Mouse (Mus musculus): ENCODE measurements around the gene Sell. TPM values are rescaled to one million over a fixed set of nuclear protein-coding genes. Genes with fewer than 3 reads are reported as not detected.

Gene Sell
- polyA plus RNA-seq, 1 experiment: 0.15 TPM

GRCm38 (mm10) chr1:164117869-164118268 is 56.1 kb downstream of the Sell start:
- Histone ChIP-seq H3K27ac (ENCODE audit: insufficient read depth, low read length) (no peak overlapping the region), H3K4me3 (ENCODE audit: insufficient read depth, low read length) (no peak overlapping the region), H3K4me1 (ENCODE audit: control insufficient read depth, insufficient read depth, low read length) (no peaks in the 10 kb centered on the region; the same call in 1 of the 2 replicates)
- TF ChIP-seq POLR2A (IDR thresholded peaks at IDR 0.05; ENCODE audit: extremely low read depth, insufficient read depth, low read length) (no peak), CTCF (IDR thresholded peaks at IDR 0.05; ENCODE audit: extremely low read depth, insufficient read depth, low read length) (no peak)

- TF ChIP-seq CTCF (IDR thresholded peaks at IDR 0.05; ENCODE audit: extremely low read depth, insufficient read depth, low read length): no peak
- TF ChIP-seq POLR2A (IDR thresholded peaks at IDR 0.05; ENCODE audit: extremely low read depth, insufficient read depth, low read length): no peak
- H3K4me3 ChIP-seq (ENCODE audit: insufficient read depth, low read length): no peak overlapping the region
- H3K4me1 ChIP-seq (ENCODE audit: control insufficient read depth, insufficient read depth, low read length): no peaks in the 10 kb centered on the region; the same call in 1 of the 2 replicates
- no peak overlapping the region for H3K27ac ChIP-seq (ENCODE audit: insufficient read depth, low read length)
Observed at GRCm38 (mm10) chr1:164119892-164120776, 58.4 kb downstream of the Sell start.

GRCm38 (mm10) chr1:164120777-164121158 is 59.0 kb downstream of the Sell start:
- TF ChIP-seq CTCF (IDR thresholded peaks at IDR 0.05; ENCODE audit: extremely low read depth, insufficient read depth, low read length) (no peak), POLR2A (IDR thresholded peaks at IDR 0.05; ENCODE audit: extremely low read depth, insufficient read depth, low read length) (no peak)
- no peak overlapping the region for H3K27ac ChIP-seq (ENCODE audit: insufficient read depth, low read length)
- H3K4me1 ChIP-seq (ENCODE audit: control insufficient read depth, insufficient read depth, low read length): no peaks in the 10 kb centered on the region; the same call in 1 of the 2 replicates
- no peak overlapping the region for H3K4me3 ChIP-seq (ENCODE audit: insufficient read depth, low read length)

GRCm38 (mm10) chr1:164123836-164124235 is 62.1 kb downstream of the Sell start:
- Histone ChIP-seq H3K4me1 (ENCODE audit: control insufficient read depth, insufficient read depth, low read length) (no peaks in the 10 kb centered on the region), H3K4me3 (ENCODE audit: insufficient read depth, low read length) (no peak overlapping the region), H3K27ac (ENCODE audit: insufficient read depth, low read length) (no peak overlapping the region)
- no peak for TF ChIP-seq POLR2A (IDR thresholded peaks at IDR 0.05; ENCODE audit: extremely low read depth, insufficient read depth, low read length)
- no peak for TF ChIP-seq CTCF (IDR thresholded peaks at IDR 0.05; ENCODE audit: extremely low read depth, insufficient read depth, low read length)

GRCm38 (mm10) chr1:164130013-164130412 is 68.2 kb downstream of the Sell start:
- Histone ChIP-seq H3K27ac (ENCODE audit: insufficient read depth, low read length) (no peak overlapping the region), H3K4me1 (ENCODE audit: control insufficient read depth, insufficient read depth, low read length) (no peaks in the 10 kb centered on the region), H3K4me3 (ENCODE audit: insufficient read depth, low read length) (no peak overlapping the region)
- TF ChIP-seq POLR2A (IDR thresholded peaks at IDR 0.05; ENCODE audit: extremely low read depth, insufficient read depth, low read length) (no peak), CTCF (IDR thresholded peaks at IDR 0.05; ENCODE audit: extremely low read depth, insufficient read depth, low read length) (no peak)

- Histone ChIP-seq H3K27ac (ENCODE audit: insufficient read depth, low read length) (no peak overlapping the region), H3K4me3 (ENCODE audit: insufficient read depth, low read length) (no peak overlapping the region), H3K4me1 (ENCODE audit: control insufficient read depth, insufficient read depth, low read length) (no peaks in the 10 kb centered on the region)
- TF ChIP-seq CTCF (IDR thresholded peaks at IDR 0.05; ENCODE audit: extremely low read depth, insufficient read depth, low read length): no peak
- TF ChIP-seq POLR2A (IDR thresholded peaks at IDR 0.05; ENCODE audit: extremely low read depth, insufficient read depth, low read length): no peak
Observed at GRCm38 (mm10) chr1:164132609-164133008, 70.8 kb downstream of the Sell start.

Other genes with a start within 250 kb of the Sell start
- 23.8 and 24.1 TPM in 2 replicates for gene Scyl3, start 132.9 kb upstream of the Sell start, polyA plus RNA-seq (2012; rRNA removed)
- 0.91 and 1.0 TPM in 2 replicates for gene BC055324, start 67.2 kb upstream of the Sell start, polyA plus RNA-seq (2012; rRNA removed)
- 3.7 and 4.3 TPM in 2 replicates for gene Mettl18, start 67.1 kb upstream of the Sell start, polyA plus RNA-seq (2012; rRNA removed)
- 0.06 TPM in 1 of 2 replicates, not detected in the other for gene Sele, start 13.7 kb upstream of the Sell start, polyA plus RNA-seq (2012; rRNA removed)
- gene Selp, start 53.3 kb downstream of the Sell start, polyA plus RNA-seq (2012; rRNA removed): 0.02 TPM in 1 of 2 replicates, not detected in the other
- gene F5, start 89.9 kb downstream of the Sell start, polyA plus RNA-seq (2012; rRNA removed): 0.28 and 0.35 TPM in 2 replicates
- gene Slc19a2, start 187.1 kb downstream of the Sell start, polyA plus RNA-seq (2012; rRNA removed): 13.1 and 14.7 TPM in 2 replicates
- gene Ccdc181, start 213.6 kb downstream of the Sell start, polyA plus RNA-seq (2012; rRNA removed): 19.1 and 21.1 TPM in 2 replicates
- gene Nme7, start 242.1 kb downstream of the Sell start, polyA plus RNA-seq (2012; rRNA removed): 21.6 and 22.0 TPM in 2 replicates
- gene Blzf1, start 245.5 kb downstream of the Sell start, polyA plus RNA-seq (2012; rRNA removed): 18.4 and 19.5 TPM in 2 replicates

Data from cortical plate, adult 2 months (tissue).